Mouse (Mus musculus) c-Kit-positive CD71-negative TER-119-negative erythroid progenitor cells, embryonic 14.5 days (primary cell): ENCODE results near the gene Gzma.

Experiments used
- DNase-seq: peaks from one replicate; pipeline ENCODE4 v3.0.0-alpha.2; 2013; ENCODE audit warnings: low read depth

Gene Gzma

GRCm38 (mm10) chr13:113100879-113101278 is at the start of gene Gzma:
Gene Gzma (minus strand): TSS chr13:113100981.
- DNase-seq, result no peak

- no peak for DNase-seq
Measured at GRCm38 (mm10) chr13:113139597-113139996, 38.8 kb upstream of the Gzma start.

- DNase-seq, result no peak
Measured at GRCm38 (mm10) chr13:113129974-113130373, 29.2 kb upstream of the Gzma start.

- no peak for DNase-seq
Measured at GRCm38 (mm10) chr13:113121326-113121725, 20.5 kb upstream of the Gzma start.

- no peak for DNase-seq
Measured at GRCm38 (mm10) chr13:113120324-113121237, 19.8 kb upstream of the Gzma start.

GRCm38 (mm10) chr13:113118977-113119376 is 18.2 kb upstream of the Gzma start:
- DNase-seq, result no peak

GRCm38 (mm10) chr13:113104759-113105158 is 4.0 kb upstream of the Gzma start:
- no peak for DNase-seq

GRCm38 (mm10) chr13:113101804-113102203 is 1.0 kb upstream of the Gzma start:
- no peak for DNase-seq

GRCm38 (mm10) chr13:113098406-113098805 is 2.4 kb downstream of the Gzma start:
- no peak for DNase-seq

- no peak for DNase-seq
Measured at GRCm38 (mm10) chr13:113097011-113097410, 3.8 kb downstream of the Gzma start.

GRCm38 (mm10) chr13:113094618-113095017 is 6.2 kb downstream of the Gzma start:
- no peak for DNase-seq

GRCm38 (mm10) chr13:113090489-113090888 is 10.3 kb downstream of the Gzma start:
- DNase-seq, result no peak

GRCm38 (mm10) chr13:113087226-113088017 is 13.4 kb downstream of the Gzma start:
- no peak for DNase-seq

- no peak for DNase-seq
Measured at GRCm38 (mm10) chr13:113084732-113085131, 16.0 kb downstream of the Gzma start.

GRCm38 (mm10) chr13:113082101-113082500 is 18.7 kb downstream of the Gzma start:
- no peak for DNase-seq

- DNase-seq, result no peak
Measured at GRCm38 (mm10) chr13:113079021-113079420, 21.8 kb downstream of the Gzma start.

GRCm38 (mm10) chr13:113064542-113064941 is 36.2 kb downstream of the Gzma start:
- no peak for DNase-seq

GRCm38 (mm10) chr13:113061746-113062145 is 39.0 kb downstream of the Gzma start:
- DNase-seq, result no peak

- DNase-seq, result no peak
Measured at GRCm38 (mm10) chr13:113055826-113056225, 45.0 kb downstream of the Gzma start.

- no peak for DNase-seq
Measured at GRCm38 (mm10) chr13:113054230-113054629, 46.6 kb downstream of the Gzma start.

- no peak for DNase-seq
Measured at GRCm38 (mm10) chr13:113047647-113048046, 53.1 kb downstream of the Gzma start.

GRCm38 (mm10) chr13:113047018-113047417 is 53.8 kb downstream of the Gzma start:
- no peak for DNase-seq
